Mouse (Mus musculus) MEL (cell line): Measurements from ENCODE around the gene Ubash3b.

ENCODE experiments used
- CTCF ChIP-seq, 3 experiments: IDR thresholded peaks in 2 of 3; conservative IDR thresholded peaks in 1 of 3; 2 replicates each; pipeline ENCODE4 v1.5.1; 2011 to 2012; ENCODE audit warnings: low read length in 3 of 3, low read depth in 2 of 3, mild to moderate bottlenecking in 2 of 3, improper control_type of control experiment in 1 of 3, inconsistent platforms in 1 of 3, mixed read lengths in 1 of 3, moderate library complexity in 1 of 3; ENCODE audit not compliant: control insufficient read depth in 1 of 3, insufficient read depth in 1 of 3, poor library complexity in 1 of 3, severe bottlenecking in 1 of 3
- TAL1 ChIP-seq: IDR thresholded peaks from 2 replicates; pipeline ENCODE4 v1.6.1; 2012; ENCODE audit warnings: mild to moderate bottlenecking, inconsistent platforms, low read length, moderate library complexity, mixed read lengths

DNA sequence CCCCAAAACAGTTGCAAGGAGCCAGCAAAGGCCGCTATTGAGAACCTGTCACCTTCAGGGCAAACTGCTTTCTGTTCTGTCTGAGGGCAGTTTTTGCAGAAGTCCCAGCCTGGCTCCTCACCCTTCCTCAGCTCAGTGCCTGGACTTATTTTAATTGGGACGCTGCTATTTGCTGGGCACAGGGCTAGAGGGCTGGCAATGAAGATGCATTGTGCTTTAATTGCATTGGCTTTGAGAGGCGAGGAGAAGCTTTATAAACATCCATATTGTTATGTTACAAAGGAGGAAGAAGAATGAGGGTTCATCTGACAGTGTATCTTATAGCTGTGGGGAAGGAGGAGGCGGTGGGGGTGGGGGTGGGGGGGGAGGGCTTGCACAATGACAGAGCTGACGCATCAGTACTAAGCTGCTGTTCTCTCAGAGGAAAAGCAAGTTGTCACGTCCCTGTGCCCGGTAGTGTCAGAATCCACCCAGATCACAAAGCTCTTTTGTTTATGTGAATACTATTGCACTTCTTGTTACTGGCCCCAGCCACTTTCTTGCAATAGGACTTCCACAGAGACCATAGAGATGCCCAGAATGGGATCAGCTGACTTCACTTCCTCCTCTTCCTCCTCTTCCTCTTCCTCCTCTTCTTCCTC is 841 bp downstream of the Ubash3b start:
- TF ChIP-seq CTCF (IDR thresholded peaks at IDR 0.05 in 2 of 3, conservative IDR thresholded peaks at IDR 0.05 in 1 of 3; ENCODE audit: control insufficient read depth in 1 of 3, insufficient read depth in 1 of 3, low read depth in 2 of 3, low read length in 3 of 3, poor library complexity in 1 of 3, severe bottlenecking in 1 of 3) (no peak), TAL1 (no peak)
